Mouse (Mus musculus) intestine, postnatal 0 days (tissue): Measurements from ENCODE around the gene Tcirg1. TPM values are rescaled to one million over a fixed set of nuclear protein-coding genes. Genes with fewer than 3 reads are reported as not detected.

Experiments used
- ATAC-seq: fragments of 200-750 bp; cut with Nextera tagmentation; 2 replicates; pipeline ENCODE4 v1.8.0; 2017; ENCODE audit warnings: mild to moderate bottlenecking, moderate TSS enrichment, moderate library complexity
- H3K27ac ChIP-seq: fragments of 300-500 bp; sonication (generic); 2 replicates; pipeline ENCODE4 v1.5.1; 2014; ENCODE audit warnings: mild to moderate bottlenecking, low read depth, low read length, moderate library complexity
- H3K27me3 ChIP-seq: fragments of 300-500 bp; sonication (generic); replicated peaks from 2 replicates; pipeline ENCODE4 v1.6.1; 2014; ENCODE audit warnings: low read length, mixed read lengths; ENCODE audit not compliant: control insufficient read depth, insufficient read depth
- H3K36me3 ChIP-seq: fragments of 300-500 bp; sonication (generic); 2 replicates; pipeline ENCODE4 v1.6.1; 2014; ENCODE audit warnings: mild to moderate bottlenecking, moderate library complexity; ENCODE audit not compliant: control insufficient read depth, insufficient read depth
- H3K4me1 ChIP-seq: fragments of 300-500 bp; sonication (generic); replicated peaks from 2 replicates; pipeline ENCODE4 v1.6.1; 2014; ENCODE audit warnings: antibody characterized with exemption, low read length, mixed read lengths; ENCODE audit not compliant: control insufficient read depth, insufficient read depth
- H3K4me2 ChIP-seq: fragments of 300-500 bp; sonication (generic); replicated peaks from 2 replicates; pipeline ENCODE4 v1.6.1; 2014; ENCODE audit warnings: low read depth, mild to moderate bottlenecking, moderate library complexity
- H3K4me3 ChIP-seq: fragments of 300-500 bp; sonication (generic); 2 replicates; pipeline ENCODE4 v1.5.1; 2014; ENCODE audit warnings: low read depth, low read length
- H3K9ac ChIP-seq: fragments of 300-500 bp; sonication (generic); 2 replicates; pipeline ENCODE4 v1.6.1; 2014; ENCODE audit warnings: mild to moderate bottlenecking, low read depth, low read length
- H3K9me3 ChIP-seq: fragments of 300-500 bp; sonication (generic); 2 replicates; pipeline ENCODE4 v1.6.1; 2016; ENCODE audit warnings: mixed run types; ENCODE audit not compliant: control insufficient read depth
- CTCF ChIP-seq: sonication (generic); IDR thresholded peaks from 2 replicates; pipeline ENCODE4 v1.5.1; 2016; ENCODE audit warnings: low read depth, mild to moderate bottlenecking, control low read depth, antibody characterized with exemption, moderate library complexity
- WGBS: fragments of 180-500 bp; shearing (Covaris S2); extraction: QIAGEN DNeasy Blood & Tissue Kit; methylation state at CpG from one replicate; pipeline ENCODE4 v1.1.7; 2014; 5-methylcytosine and 5-hydroxymethylcytosine counted together
- polyA plus RNA-seq: library from polyadenylated mRNA; unstranded; fragments of >200 nt; fragmentation: Nextera tagmentation; extraction: Ambion mirVana; gene quantifications from 2 replicates; pipeline ENCODE4 v1.2.1, GENCODE M21; 2015

Gene Tcirg1
- polyA plus RNA-seq, 1 experiment from 2014 or later: 76.2 TPM

DNA sequence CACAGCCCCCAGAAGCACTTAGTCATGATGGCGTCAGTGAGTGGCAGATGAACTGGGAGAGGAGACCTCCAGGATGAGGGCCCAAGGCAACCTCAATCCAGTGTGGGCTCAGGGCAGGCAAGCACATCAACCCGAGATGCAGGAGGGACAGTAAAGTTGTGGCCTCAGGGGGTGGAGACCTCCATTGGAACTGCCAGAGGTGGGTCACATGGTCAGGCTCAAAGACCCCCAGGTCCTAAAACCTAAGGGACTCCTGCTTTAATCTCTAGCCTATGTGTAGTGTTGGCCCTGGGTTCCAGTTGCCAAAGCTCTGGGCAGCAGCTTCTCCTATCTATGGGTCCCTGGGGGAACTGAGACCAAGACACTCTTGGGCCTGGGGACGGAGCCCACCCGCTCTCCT lies 21.8 kb upstream of the Tcirg1 start:
- 0 out of 2 replicates have a peak overlapping the region, but pooled peaks have one; percentile 55 for H3K27ac ChIP-seq
- peaks cover 15% of the 10 kb centered on the region; the same call in 1 of the 2 replicates for H3K4me1 ChIP-seq
- H3K4me3 ChIP-seq: no peak overlapping the region
- H3K4me2 ChIP-seq: peak overlapping the region; percentile 51; the same call in 1 of the 2 replicates
- no peaks in the 10 kb centered on the region for H3K27me3 ChIP-seq
- TF ChIP-seq CTCF: no peak
- no peaks in the 10 kb centered on the region for H3K9me3 ChIP-seq
- ATAC-seq: no peak
- 79% methylated on average over 4 of the region's 4 CpGs for WGBS
- no peak overlapping the region for H3K9ac ChIP-seq
- no peaks in the 10 kb centered on the region; the same call in 1 of the 2 replicates for H3K36me3 ChIP-seq

DNA sequence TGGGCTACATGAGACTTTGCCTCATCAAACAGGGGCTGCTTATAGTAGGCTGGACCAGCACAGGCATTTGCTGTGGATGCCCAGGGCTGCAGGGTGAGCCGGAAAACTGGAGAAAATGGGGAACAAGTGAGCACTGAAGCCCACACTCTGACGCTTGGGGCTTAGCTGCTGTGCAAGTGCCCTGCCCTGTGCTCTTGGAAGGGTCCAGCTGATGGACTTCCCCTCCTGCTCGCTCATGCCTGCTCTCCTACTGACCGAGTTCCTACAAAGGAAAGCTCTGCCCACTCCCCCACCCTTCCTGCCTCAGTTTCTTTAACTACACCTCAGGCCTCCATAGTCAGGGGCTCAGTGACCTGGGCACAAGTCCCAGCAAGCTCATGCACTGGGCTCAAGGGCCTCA lies 21.1 kb upstream of the Tcirg1 start:
- H3K4me2 ChIP-seq: no peak overlapping the region
- H3K36me3 ChIP-seq: no peaks in the 10 kb centered on the region; the same call in 1 of the 2 replicates
- no peak for TF ChIP-seq CTCF
- no peaks in the 10 kb centered on the region for H3K9me3 ChIP-seq
- no peak for ATAC-seq
- no peak overlapping the region for H3K4me3 ChIP-seq
- H3K27ac ChIP-seq: no peak overlapping the region
- H3K9ac ChIP-seq: no peak overlapping the region
- H3K4me1 ChIP-seq: peaks cover 15% of the 10 kb centered on the region; the same call in 1 of the 2 replicates
- WGBS: 89% methylated on average over 4 of the region's 4 CpGs
- no peaks in the 10 kb centered on the region for H3K27me3 ChIP-seq

DNA sequence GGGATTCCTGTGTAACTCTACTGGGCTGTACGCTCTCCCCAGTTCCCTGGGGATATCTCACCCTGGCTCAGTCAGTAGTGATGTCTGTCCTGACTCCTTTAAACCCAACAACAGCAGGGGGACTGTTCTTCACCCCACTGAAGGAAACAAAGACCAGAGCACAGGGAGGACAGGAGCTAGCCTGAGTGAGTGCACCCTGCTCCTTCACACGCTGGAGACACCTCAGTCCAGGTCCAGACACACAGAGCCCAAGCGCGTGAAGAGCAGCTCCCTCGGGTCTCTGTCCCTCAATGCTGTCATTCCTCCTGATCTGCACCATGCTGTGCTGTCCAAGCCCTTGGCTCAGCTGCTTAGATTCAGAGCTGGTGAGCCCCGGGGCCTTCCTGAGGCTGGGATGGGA lies 19.8 kb upstream of the Tcirg1 start:
- H3K4me2 ChIP-seq: no peak overlapping the region
- H3K36me3 ChIP-seq: no peaks in the 10 kb centered on the region; the same call in 1 of the 2 replicates
- ATAC-seq: no peak
- H3K4me3 ChIP-seq: no peak overlapping the region
- H3K27ac ChIP-seq: no peak overlapping the region
- 65% methylated on average over 6 of the region's 6 CpGs for whole genome bisulfite sequencing
- H3K4me1 ChIP-seq: peaks cover 18% of the 10 kb centered on the region; the same call in 1 of the 2 replicates
- H3K9ac ChIP-seq: no peak overlapping the region
- no peak for TF ChIP-seq CTCF
- no peaks in the 10 kb centered on the region for H3K27me3 ChIP-seq
- H3K9me3 ChIP-seq: no peaks in the 10 kb centered on the region

DNA sequence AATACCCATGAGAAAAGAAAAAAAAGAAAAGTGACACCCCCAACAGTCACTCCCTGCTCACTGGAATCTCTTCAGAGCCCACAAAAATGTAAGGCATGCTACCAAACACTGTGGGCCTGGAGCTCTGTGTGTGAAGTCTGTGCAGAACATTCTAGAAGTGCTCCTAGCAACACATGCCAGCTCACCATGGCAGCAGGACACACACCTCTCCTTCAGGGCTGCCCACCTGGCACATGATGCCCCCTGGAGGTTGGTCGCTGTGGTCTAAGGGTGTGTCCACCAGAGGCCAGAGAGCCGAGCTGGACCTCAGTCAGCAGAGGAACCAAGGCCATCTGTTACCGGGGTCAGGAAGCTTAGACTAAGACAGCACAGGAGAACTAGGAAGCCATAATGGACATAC lies 19.3 kb upstream of the Tcirg1 start:
- H3K9ac ChIP-seq: no peak overlapping the region
- H3K4me2 ChIP-seq: no peak overlapping the region
- WGBS: 60% methylated on average over 3 of the region's 3 CpGs
- no peaks in the 10 kb centered on the region for H3K9me3 ChIP-seq
- no peaks in the 10 kb centered on the region; the same call in 1 of the 2 replicates for H3K36me3 ChIP-seq
- peaks cover 18% of the 10 kb centered on the region; the same call in 1 of the 2 replicates for H3K4me1 ChIP-seq
- peak; percentile 33 for TF ChIP-seq CTCF
- H3K27me3 ChIP-seq: no peaks in the 10 kb centered on the region
- no peak overlapping the region for H3K27ac ChIP-seq
- no peak for ATAC-seq
- no peak overlapping the region for H3K4me3 ChIP-seq

DNA sequence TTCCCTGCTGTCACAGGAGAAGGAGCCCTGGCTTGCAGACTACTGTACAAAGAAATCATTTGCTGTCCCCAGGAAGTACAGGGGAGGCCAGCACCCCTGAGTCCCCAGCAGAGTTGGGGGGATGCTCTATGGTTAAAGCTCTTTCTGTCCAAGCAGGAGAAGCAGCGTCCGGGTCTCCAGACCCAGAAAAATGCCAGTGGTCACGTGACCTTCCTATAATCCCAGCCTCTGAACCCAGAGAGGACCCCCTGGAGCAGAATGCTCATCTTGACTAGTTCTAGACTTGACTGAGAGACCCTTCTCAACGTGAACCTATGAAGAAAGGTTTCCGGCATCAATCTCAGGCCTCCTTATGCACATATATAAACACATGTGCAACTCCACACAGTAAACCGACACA lies 18.9 kb upstream of the Tcirg1 start:
- Histone ChIP-seq H3K9me3 (no peaks in the 10 kb centered on the region), H3K4me2 (no peak overlapping the region), H3K27me3 (no peaks in the 10 kb centered on the region), H3K36me3 (no peaks in the 10 kb centered on the region; the same call in 1 of the 2 replicates), H3K4me3 (no peak overlapping the region), H3K9ac (no peak overlapping the region), H3K27ac (no peak overlapping the region), H3K4me1 (peaks cover 18% of the 10 kb centered on the region; the same call in 1 of the 2 replicates)
- 84% methylated on average over 6 of the region's 6 CpGs for WGBS
- no peak for ATAC-seq
- TF ChIP-seq CTCF: no peak

DNA sequence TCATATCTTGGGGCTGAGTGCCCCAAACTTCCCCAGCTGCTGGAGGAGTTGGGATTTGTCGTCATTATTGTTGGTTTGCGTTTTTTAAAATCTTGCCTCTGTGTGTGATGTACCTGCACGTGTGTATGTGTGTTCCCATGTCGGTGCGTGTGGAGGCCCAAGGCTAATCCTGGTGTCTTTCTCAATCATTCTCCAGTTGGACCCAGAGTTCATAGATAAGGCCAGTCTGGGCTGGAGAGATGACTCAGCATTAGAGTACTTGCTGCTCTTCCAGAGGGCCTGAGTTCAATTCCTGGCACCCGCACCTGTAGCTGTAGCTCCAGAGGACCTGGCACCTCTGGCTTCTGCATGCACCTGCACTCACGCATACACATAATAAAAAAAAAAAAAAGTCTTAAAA lies 17.9 kb upstream of the Tcirg1 start:
- Histone ChIP-seq H3K4me2 (no peak overlapping the region), H3K27ac (no peak overlapping the region), H3K4me1 (peaks cover 13% of the 10 kb centered on the region; the same call in 1 of the 2 replicates), H3K9me3 (no peaks in the 10 kb centered on the region), H3K36me3 (no peaks in the 10 kb centered on the region), H3K4me3 (no peak overlapping the region), H3K27me3 (no peaks in the 10 kb centered on the region), H3K9ac (no peak overlapping the region)
- 70% methylated on average over 7 of the region's 7 CpGs for WGBS
- peak; percentile 39; the same call in 1 of the 2 replicates for ATAC-seq
- TF ChIP-seq CTCF: no peak
